Mouse (Mus musculus): ENCODE results near the gene Mrps26. TPM values are rescaled to one million over a fixed set of nuclear protein-coding genes. Genes with fewer than 3 reads are reported as not detected.

Mrps26 gene
- total and polyA plus RNA-seq, 3 experiments: 68.7 to 101 (median 71.4) TPM

DNA sequence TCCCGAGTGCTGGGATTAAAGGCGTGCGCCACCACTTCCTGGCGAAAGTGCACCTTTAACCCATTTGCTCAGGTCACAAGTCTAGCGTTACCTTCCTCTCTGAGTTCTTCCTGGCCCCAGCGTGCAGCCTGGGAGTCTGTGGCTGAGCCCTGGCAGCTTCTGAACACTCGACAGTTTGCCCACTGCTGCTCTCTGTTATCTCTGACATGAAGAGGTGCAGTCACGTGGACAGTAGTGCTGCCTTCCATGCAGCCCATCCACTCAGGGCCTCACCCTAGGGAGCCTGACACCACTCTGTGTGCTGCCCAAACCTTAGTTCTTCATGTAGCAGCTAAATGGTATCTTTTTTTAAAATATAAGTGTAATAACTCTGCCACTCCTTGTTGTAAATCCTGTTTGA lies 16.6 kb upstream of the Mrps26 start:
- H3K4me1 ChIP-seq (ENCODE audit: control insufficient read depth in 1 of 2, insufficient read depth in 2 of 2): no peaks in the 10 kb centered on the region
- H3K27ac ChIP-seq (ENCODE audit: insufficient read depth, low read depth): no peak overlapping the region
- dilution Hi-C loops (cut with MboI; ENCODE audit: extremely low pct_ligation_motif_present, extremely low pct_unique_long_range_greater_than_20kb, low sequenced_read_pairs) (no loop called here), in situ Hi-C loops (cut with MboI; ENCODE audit: low pct_ligation_motif_present, low pct_unique_long_range_greater_than_20kb, low sequenced_read_pairs) (no loop called here)
- no peak overlapping the region for H3K4me3 ChIP-seq (replicated peaks in 1 of 3; ENCODE audit: low read depth in 2 of 3, low read length in 2 of 3, poor library complexity in 1 of 3)
- H3K9me3 ChIP-seq (replicated peaks; ENCODE audit: low read length): no peaks in the 10 kb centered on the region
- TF ChIP-seq ELF1 (IDR thresholded peaks at IDR 0.05; ENCODE audit: low read depth, low read length): no peak
- no peak for TF ChIP-seq CTCF (conservative IDR thresholded peaks at IDR 0.05 in 1 of 2, IDR thresholded peaks at IDR 0.05 in 1 of 2; ENCODE audit: low read depth in 2 of 2, low read length in 2 of 2)
- TF ChIP-seq JUND (conservative IDR thresholded peaks at IDR 0.05; ENCODE audit: low read depth, low read length): no peak
- no peak for TF ChIP-seq USF1 (IDR thresholded peaks at IDR 0.05; ENCODE audit: low read depth, low read length)
- TF ChIP-seq ZNF384 (IDR thresholded peaks at IDR 0.05; ENCODE audit: low read depth, low read length): no peak
- no peak for TF ChIP-seq MYC (IDR thresholded peaks at IDR 0.05; ENCODE audit: low read depth, low read length)
- no peak for TF ChIP-seq TBP (conservative IDR thresholded peaks at IDR 0.05; ENCODE audit: low read depth, low read length)
- no peak for TF ChIP-seq ZC3H11A (IDR thresholded peaks at IDR 0.05; ENCODE audit: low read depth, low read length)
- no peak for TF ChIP-seq KAT2A (IDR thresholded peaks at IDR 0.05; ENCODE audit: insufficient replicate concordance, low read length)
- no peak for TF ChIP-seq ETS1 (conservative IDR thresholded peaks at IDR 0.05; ENCODE audit: low read depth, low read length)
- TF ChIP-seq CHD1 (IDR thresholded peaks at IDR 0.05; ENCODE audit: low read depth, low read length): no peak
- TF ChIP-seq SMC3 (IDR thresholded peaks at IDR 0.05; ENCODE audit: low read depth, low read length): no peak
- TF ChIP-seq POLR2AphosphoS2 (IDR thresholded peaks at IDR 0.05; ENCODE audit: low read depth, low read length): no peak
- no peak for TF ChIP-seq SIN3A (IDR thresholded peaks at IDR 0.05; ENCODE audit: low read length)
- no peak for TF ChIP-seq BHLHE40 (IDR thresholded peaks at IDR 0.05; ENCODE audit: low read depth, low read length)
- TF ChIP-seq PAX5 (IDR thresholded peaks at IDR 0.05; ENCODE audit: low read length): no peak
- TF ChIP-seq MAFK (IDR thresholded peaks at IDR 0.05; ENCODE audit: insufficient replicate concordance, low read length): no peak
- TF ChIP-seq RCOR1 (conservative IDR thresholded peaks at IDR 0.05; ENCODE audit: low read depth, low read length): no peak
- TF ChIP-seq RAD21 (IDR thresholded peaks at IDR 0.05; ENCODE audit: low read depth, low read length): no peak
- no peak overlapping the region for H3K4me2 ChIP-seq (ENCODE audit: insufficient read depth, low read depth, poor library complexity, severe bottlenecking)
- H3K36me3 ChIP-seq (replicated peaks in 1 of 2; ENCODE audit: control insufficient read depth in 1 of 2, insufficient read depth in 1 of 2, low read length in 1 of 2): peaks cover 56 to 97% of the 10 kb centered on the region in 2 experiments
- no peak overlapping the region for H3K9ac ChIP-seq (ENCODE audit: insufficient read depth, low read depth)
- DNase-seq (ENCODE audit: extremely low read depth): no peak
- no peaks in the 10 kb centered on the region for H3K27me3 ChIP-seq (replicated peaks)
- H3K79me2 ChIP-seq (replicated peaks; ENCODE audit: control insufficient read depth, extremely low read depth, insufficient read depth, poor library complexity, severe bottlenecking): no peaks in the 10 kb centered on the region

DNA sequence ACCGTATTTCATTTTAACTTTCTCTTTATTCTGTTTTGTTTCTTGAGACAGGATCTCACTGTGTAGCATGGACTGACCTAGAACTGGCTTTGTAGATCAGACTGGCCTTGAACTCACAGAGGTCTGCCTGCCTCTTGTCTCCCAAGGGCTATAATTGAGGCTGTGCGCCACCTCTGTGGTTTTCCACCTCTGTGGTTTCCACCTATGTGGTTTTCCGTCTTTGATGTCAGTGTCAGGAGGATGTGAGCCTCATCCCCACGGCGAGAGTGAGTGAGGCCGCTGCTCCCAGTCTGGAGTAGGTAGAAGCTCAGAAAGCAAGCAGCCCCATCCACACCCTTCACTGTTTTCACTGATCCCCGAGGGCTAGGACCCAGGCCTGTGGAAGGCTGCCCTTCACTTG lies 8.7 kb upstream of the Mrps26 start:
- Histone ChIP-seq H3K4me2 (ENCODE audit: insufficient read depth, low read depth, poor library complexity, severe bottlenecking) (no peak overlapping the region), H3K9ac (ENCODE audit: insufficient read depth, low read depth) (no peak overlapping the region), H3K27ac (ENCODE audit: insufficient read depth, low read depth) (no peak overlapping the region), H3K27me3 (replicated peaks) (no peaks in the 10 kb centered on the region), H3K9me3 (replicated peaks; ENCODE audit: low read length) (no peaks in the 10 kb centered on the region), H3K4me3 (replicated peaks in 1 of 3; ENCODE audit: low read depth in 2 of 3, low read length in 2 of 3, poor library complexity in 1 of 3) (no peak overlapping the region), H3K4me1 (ENCODE audit: control insufficient read depth in 1 of 2, insufficient read depth in 2 of 2) (peaks cover 0 to 15% of the 10 kb centered on the region in 2 experiments; a peak in 2 of 4 replicates), H3K36me3 (replicated peaks in 1 of 2; ENCODE audit: control insufficient read depth in 1 of 2, insufficient read depth in 1 of 2, low read length in 1 of 2) (peaks cover 29 to 87% of the 10 kb centered on the region in 2 experiments), H3K79me2 (replicated peaks; ENCODE audit: control insufficient read depth, extremely low read depth, insufficient read depth, poor library complexity, severe bottlenecking) (no peaks in the 10 kb centered on the region)
- no peak for TF ChIP-seq SMC3 (IDR thresholded peaks at IDR 0.05; ENCODE audit: low read depth, low read length)
- no peak for TF ChIP-seq POLR2A (IDR thresholded peaks at IDR 0.05; ENCODE audit: low read depth, low read length)
- no peak for TF ChIP-seq RAD21 (IDR thresholded peaks at IDR 0.05; ENCODE audit: low read depth, low read length)
- TF ChIP-seq UBTF (IDR thresholded peaks at IDR 0.05; ENCODE audit: low read depth, low read length): no peak
- TF ChIP-seq HCFC1 (IDR thresholded peaks at IDR 0.05; ENCODE audit: low read depth, low read length): no peak
- TF ChIP-seq MXI1 (IDR thresholded peaks at IDR 0.05; ENCODE audit: low read depth, low read length): no peak
- in situ Hi-C loops (cut with MboI; ENCODE audit: low pct_ligation_motif_present, low pct_unique_long_range_greater_than_20kb, low sequenced_read_pairs) (loop anchor here (10.0 to 25.0 kb wide), 2 partner anchors 110 to 268 kb away; partner anchors contain the start of genes Ebf4 and Idh3b), dilution Hi-C loops (cut with MboI; ENCODE audit: extremely low pct_ligation_motif_present, extremely low pct_unique_long_range_greater_than_20kb, low sequenced_read_pairs) (no loop called here)
- DNase-seq (ENCODE audit: extremely low read depth): no peak

All from CH12.LX (cell line).